Mouse (Mus musculus): Measurements from ENCODE around the gene Cbfa2t2. TPM values are rescaled to one million over a fixed set of nuclear protein-coding genes. Genes with fewer than 3 reads are reported as not detected.
A peak's percentile ranks its signal among the peaks of the same experiment; 100 is the strongest.

Cbfa2t2 gene
- polyA plus RNA-seq, 1 experiment from 2014 or later = 37.6 TPM

DNA sequence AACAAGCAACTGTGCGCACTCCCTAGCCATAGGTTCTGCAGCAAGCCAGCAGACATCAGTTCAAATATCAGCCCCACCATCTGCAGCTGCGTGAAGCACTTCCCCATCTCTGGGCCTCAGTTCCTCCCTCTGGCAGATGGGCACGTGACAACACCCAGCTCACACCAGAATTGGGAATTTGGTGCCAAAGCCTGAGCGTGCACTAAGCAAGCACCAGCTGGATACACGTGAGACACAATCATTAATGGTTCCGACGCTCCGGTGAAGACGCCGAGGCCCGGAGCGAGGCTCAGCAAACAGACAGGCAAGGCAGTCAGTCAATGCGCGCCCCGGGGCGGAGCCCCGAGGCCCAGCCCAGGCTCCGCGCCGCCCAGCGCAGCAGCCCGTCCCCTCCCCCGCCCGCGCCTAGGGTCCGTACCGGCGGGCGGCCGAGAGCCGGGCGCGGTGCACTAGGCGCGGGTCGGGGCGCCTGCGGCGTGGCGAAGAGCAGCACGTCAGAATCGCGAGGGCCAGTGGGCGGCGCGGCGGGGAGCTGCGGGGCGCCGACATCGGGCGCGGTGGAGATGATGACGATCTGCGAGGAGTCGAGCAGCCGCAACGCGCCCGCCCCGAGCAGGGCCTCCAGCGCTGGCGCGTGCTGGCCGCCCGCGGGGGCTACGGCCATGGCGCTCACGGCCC is 132.9 kb downstream of the Cbfa2t2 start:
- peak; percentile 87 for ATAC-seq (ENCODE audit: insufficient number of reproducible peaks, low FRiP score)
- peaks cover 36% of the 10 kb centered on the region for H3K4me1 ChIP-seq (replicated peaks)
- WGBS = under 1% methylated on average over 70 of the region's 70 CpGs

DNA sequence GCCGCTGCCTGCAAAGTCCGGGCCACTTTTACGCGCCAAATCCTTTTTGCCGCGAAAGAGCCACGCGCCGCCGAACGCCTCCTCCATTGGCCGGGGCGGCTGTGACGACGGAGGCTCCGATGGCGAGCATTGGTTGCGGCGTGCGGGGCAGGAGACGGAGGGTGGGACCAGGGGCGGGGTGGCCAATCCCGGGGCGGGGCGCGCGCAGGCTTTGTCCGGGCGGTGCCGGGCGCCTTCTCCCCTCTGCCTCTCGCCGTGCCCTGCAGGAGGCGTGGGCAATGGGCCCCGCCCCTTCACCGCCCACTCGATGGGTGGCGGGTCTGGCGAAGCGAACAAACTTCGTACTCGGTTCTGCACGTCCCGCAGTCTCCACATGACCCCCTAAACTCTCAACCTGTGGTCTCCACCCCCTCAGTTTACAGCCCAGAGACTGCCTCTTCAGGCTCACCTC is 133.6 kb downstream of the Cbfa2t2 start, which contains the start of gene E2f1:
Gene E2f1, minus strand, starts transcription at position 57 of the 451 bp plus-strand sequence.
- peaks cover 36% of the 10 kb centered on the region for H3K4me1 ChIP-seq (replicated peaks)
- H3K9me3 ChIP-seq (replicated peaks) = no peaks in the 10 kb centered on the region
- H3K36me3 ChIP-seq = no peaks in the 10 kb centered on the region
- H3K4me3 ChIP-seq = peak within 1 kb of the TSS; percentile 93
- peak within 1 kb of the TSS; percentile 84 for H3K9ac ChIP-seq
- H3K4me2 ChIP-seq = peak within 1 kb of the TSS; percentile 86
- peak; percentile 98 for ATAC-seq (ENCODE audit: insufficient number of reproducible peaks, low FRiP score)
- H3K27ac ChIP-seq (ENCODE audit: poor library complexity, severe bottlenecking) = peak within 1 kb of the TSS; percentile 74
- H3K27me3 ChIP-seq (replicated peaks) = no peaks in the 10 kb centered on the region
- under 1% methylated on average over 35 of the region's 44 CpGs for WGBS

More for the DNA sequence above, 132.9 kb downstream of the Cbfa2t2 start:
- H3K4me2 ChIP-seq = peak overlapping the region; percentile 86
- peak overlapping the region; percentile 84 for H3K9ac ChIP-seq
- H3K9me3 ChIP-seq (replicated peaks) = no peaks in the 10 kb centered on the region
- H3K36me3 ChIP-seq = peaks cover 2% of the 10 kb centered on the region
- H3K27ac ChIP-seq (ENCODE audit: poor library complexity, severe bottlenecking) = peak overlapping the region; percentile 74
- no peaks in the 10 kb centered on the region for H3K27me3 ChIP-seq (replicated peaks)
- peak overlapping the region; percentile 93 for H3K4me3 ChIP-seq

DNA sequence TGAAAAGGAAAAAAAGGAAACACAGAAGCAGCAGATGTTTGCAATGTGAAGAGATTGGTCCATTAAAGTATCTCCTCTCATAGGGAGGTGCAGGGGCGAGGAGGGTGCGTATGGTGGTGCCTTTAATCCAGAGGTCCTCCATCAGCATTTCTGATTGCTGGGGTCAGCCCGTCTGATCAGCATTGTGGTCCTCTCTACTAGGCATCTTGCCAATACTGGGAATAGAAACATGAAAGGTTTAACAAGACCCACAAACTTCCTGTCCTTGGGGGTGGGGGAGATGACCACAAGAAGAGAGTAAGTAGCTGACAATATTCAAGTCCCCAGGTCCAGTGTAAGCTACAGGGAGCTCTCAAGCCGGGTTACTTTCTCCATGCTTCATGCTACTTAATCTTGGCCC is 134.4 kb downstream of the Cbfa2t2 start:
- 70% methylated on average over 4 of the region's 4 CpGs for WGBS
- H3K36me3 ChIP-seq = no peaks in the 10 kb centered on the region
- H3K27ac ChIP-seq (ENCODE audit: poor library complexity, severe bottlenecking) = no peak overlapping the region
- H3K4me1 ChIP-seq (replicated peaks) = peaks cover 35% of the 10 kb centered on the region
- no peak for ATAC-seq (ENCODE audit: insufficient number of reproducible peaks, low FRiP score)
- H3K9me3 ChIP-seq (replicated peaks) = no peaks in the 10 kb centered on the region
- peak overlapping the region; percentile 86; the same call in 1 of the 2 replicates for H3K4me2 ChIP-seq
- H3K4me3 ChIP-seq = 0 out of 2 replicates have a peak overlapping the region, but pooled peaks have one; percentile 93
- H3K27me3 ChIP-seq (replicated peaks) = no peaks in the 10 kb centered on the region
- H3K9ac ChIP-seq = no peak overlapping the region

DNA sequence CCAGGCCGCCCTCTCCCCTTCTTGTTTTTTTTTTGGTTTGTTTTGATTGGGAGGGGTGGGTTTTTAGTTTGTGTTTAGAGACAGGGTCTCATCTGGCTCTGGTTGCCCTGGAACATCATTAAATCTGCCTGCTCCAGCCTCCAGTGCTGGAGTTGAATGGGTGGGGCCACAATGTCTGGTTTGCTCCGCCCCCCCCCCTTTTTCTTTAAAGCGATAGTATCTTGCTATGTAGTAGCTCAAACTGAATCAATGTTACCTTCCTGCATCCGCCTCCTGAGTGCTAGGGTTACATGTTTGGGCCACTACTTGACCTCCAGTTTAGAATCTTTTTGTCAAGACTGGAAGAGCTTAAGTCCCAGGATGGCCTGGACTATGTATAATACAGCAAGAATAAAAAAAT is 135.0 kb downstream of the Cbfa2t2 start:
- 76% methylated on average over 4 of the region's 4 CpGs for WGBS
- Histone ChIP-seq H3K36me3 (no peaks in the 10 kb centered on the region), H3K4me3 (no peak overlapping the region), H3K4me2 (no peak overlapping the region), H3K9me3 (replicated peaks) (no peaks in the 10 kb centered on the region), H3K27ac (ENCODE audit: poor library complexity, severe bottlenecking) (no peak overlapping the region), H3K9ac (no peak overlapping the region), H3K27me3 (replicated peaks) (no peaks in the 10 kb centered on the region), H3K4me1 (replicated peaks) (peaks cover 29% of the 10 kb centered on the region)
- no peak for ATAC-seq (ENCODE audit: insufficient number of reproducible peaks, low FRiP score)

DNA sequence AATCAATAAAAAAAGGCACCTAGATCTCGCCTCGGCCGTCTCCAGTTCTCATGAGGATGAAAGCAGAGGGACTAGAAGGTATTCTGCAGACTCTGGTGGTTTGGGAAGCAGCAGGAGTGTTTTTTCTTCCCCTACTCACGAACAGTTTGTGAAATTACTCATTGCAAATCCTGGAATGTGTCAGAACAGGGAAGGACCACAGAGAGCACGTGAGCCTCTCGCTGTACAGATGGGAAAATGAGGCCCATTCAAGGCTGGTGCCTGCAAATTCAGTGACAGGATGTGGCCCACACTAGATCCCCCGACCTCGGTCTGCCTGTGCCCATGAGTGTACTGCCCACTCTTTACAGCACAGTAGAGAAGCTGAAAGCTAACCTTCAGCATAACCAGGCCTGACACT is 135.7 kb downstream of the Cbfa2t2 start:
- H3K36me3 ChIP-seq = no peaks in the 10 kb centered on the region
- H3K27me3 ChIP-seq (replicated peaks) = no peaks in the 10 kb centered on the region
- peaks cover 22% of the 10 kb centered on the region for H3K4me1 ChIP-seq (replicated peaks)
- ATAC-seq (ENCODE audit: insufficient number of reproducible peaks, low FRiP score) = no peak
- WGBS = 77% methylated on average over 8 of the region's 8 CpGs
- H3K4me3 ChIP-seq = no peak overlapping the region
- H3K9ac ChIP-seq = no peak overlapping the region
- H3K4me2 ChIP-seq = no peak overlapping the region
- H3K9me3 ChIP-seq (replicated peaks) = no peaks in the 10 kb centered on the region
- no peak overlapping the region for H3K27ac ChIP-seq (ENCODE audit: poor library complexity, severe bottlenecking)

DNA sequence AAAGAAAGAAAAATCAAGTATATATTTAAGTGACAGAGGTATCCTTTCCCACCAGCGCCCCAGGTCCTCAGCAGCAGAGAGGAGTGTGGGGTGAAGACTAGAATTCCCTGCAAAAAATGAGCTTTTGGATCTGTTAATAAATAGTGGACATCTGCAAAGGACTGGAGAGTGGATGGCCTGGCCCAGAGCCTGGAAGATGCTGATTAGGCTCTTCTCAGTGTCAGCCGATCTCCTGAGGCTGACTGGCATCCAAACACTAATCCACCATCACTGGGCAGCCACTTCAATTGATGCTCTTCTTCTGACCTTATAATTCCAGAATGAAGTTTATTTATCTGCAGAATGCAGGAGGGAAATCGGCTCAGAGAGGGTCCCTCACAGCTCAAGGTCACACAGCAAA is 136.7 kb downstream of the Cbfa2t2 start:
- Histone ChIP-seq H3K9me3 (replicated peaks) (no peaks in the 10 kb centered on the region), H3K4me1 (replicated peaks) (peaks cover 18% of the 10 kb centered on the region), H3K36me3 (no peaks in the 10 kb centered on the region), H3K4me3 (no peak overlapping the region), H3K9ac (no peak overlapping the region), H3K27me3 (replicated peaks) (no peaks in the 10 kb centered on the region), H3K4me2 (no peak overlapping the region), H3K27ac (ENCODE audit: poor library complexity, severe bottlenecking) (no peak overlapping the region)
- WGBS = 75% methylated on average over 3 of the region's 3 CpGs
- no peak for ATAC-seq (ENCODE audit: insufficient number of reproducible peaks, low FRiP score)

DNA sequence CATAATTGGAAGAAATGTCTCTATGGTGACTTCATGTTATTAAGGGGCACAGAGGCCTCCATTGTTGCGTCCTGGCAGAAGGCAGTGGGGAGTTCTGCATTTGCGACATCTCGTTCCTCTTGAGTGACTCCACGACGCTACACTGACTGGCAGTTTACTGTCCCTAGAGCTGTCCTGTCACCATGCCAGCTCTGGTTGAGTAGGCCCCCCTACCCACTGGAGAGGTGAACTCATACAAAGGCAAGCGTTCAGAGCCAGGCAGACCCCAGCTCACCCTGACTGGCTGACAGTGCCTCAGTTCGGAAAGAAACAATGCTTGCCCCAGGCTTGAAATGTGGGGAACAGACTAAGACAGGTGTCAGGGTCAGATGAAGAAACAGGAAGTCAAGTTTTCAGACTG is 138.0 kb downstream of the Cbfa2t2 start:
- Histone ChIP-seq H3K9ac (no peak overlapping the region), H3K9me3 (replicated peaks) (no peaks in the 10 kb centered on the region), H3K27ac (ENCODE audit: poor library complexity, severe bottlenecking) (no peak overlapping the region), H3K36me3 (no peaks in the 10 kb centered on the region), H3K4me3 (no peak overlapping the region), H3K27me3 (replicated peaks) (no peaks in the 10 kb centered on the region), H3K4me2 (no peak overlapping the region), H3K4me1 (replicated peaks) (peaks cover 8% of the 10 kb centered on the region)
- 71% methylated on average over 7 of the region's 7 CpGs for WGBS
- no peak for ATAC-seq (ENCODE audit: insufficient number of reproducible peaks, low FRiP score)

DNA sequence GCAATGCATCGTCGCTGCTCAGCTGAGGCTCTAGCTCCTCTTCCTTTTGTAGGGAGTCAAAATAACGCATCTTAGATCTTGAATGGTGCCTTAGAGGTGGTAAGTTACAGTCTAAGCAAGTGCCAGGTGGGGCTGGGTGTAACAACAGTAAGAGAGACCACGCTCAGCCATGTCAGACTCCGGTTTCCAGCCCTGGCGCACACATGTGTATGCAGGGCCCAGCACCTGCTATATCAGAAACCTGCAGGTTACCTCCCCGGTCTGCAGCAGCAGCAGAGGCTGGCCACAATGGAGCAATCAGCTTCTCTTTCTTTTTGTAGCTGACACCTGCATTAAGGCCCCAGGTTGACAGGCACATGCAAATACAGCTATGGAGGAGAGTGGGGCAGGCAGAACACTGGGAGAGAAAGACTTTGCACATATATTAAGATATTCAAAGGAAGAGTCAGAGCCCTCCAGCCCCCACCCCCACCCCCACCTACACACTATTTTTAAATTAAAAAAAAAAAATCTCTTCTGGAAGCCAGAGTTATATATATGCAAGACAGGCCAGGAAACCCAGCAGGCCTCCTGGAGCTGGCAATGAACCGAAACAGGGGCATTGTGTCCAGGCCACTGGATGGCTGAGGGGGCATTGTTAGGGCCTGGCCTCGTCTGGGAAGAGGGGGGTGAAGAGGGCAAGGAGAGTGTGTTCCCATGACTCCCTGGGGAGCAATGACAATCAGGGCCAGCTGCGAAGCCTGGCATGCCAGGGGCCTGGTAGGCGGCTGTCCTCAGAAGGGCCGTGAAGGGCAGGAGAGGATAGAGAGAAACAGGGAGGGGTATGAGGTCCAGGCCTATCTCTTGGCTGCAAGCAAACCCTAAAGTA is 140.8 kb downstream of the Cbfa2t2 start:
- Histone ChIP-seq H3K4me3 (no peak overlapping the region), H3K4me1 (replicated peaks) (0 out of 2 replicates have a peak, but pooled peaks cover 3% of the 10 kb centered on the region), H3K27ac (ENCODE audit: poor library complexity, severe bottlenecking) (no peak overlapping the region), H3K4me2 (no peak overlapping the region), H3K27me3 (replicated peaks) (no peaks in the 10 kb centered on the region), H3K36me3 (no peaks in the 10 kb centered on the region), H3K9ac (0 out of 2 replicates have a peak overlapping the region, but pooled peaks have one; percentile 11), H3K9me3 (replicated peaks) (no peaks in the 10 kb centered on the region)
- WGBS = 59% methylated on average over 12 of the region's 12 CpGs
- no peak for ATAC-seq (ENCODE audit: insufficient number of reproducible peaks, low FRiP score)

DNA sequence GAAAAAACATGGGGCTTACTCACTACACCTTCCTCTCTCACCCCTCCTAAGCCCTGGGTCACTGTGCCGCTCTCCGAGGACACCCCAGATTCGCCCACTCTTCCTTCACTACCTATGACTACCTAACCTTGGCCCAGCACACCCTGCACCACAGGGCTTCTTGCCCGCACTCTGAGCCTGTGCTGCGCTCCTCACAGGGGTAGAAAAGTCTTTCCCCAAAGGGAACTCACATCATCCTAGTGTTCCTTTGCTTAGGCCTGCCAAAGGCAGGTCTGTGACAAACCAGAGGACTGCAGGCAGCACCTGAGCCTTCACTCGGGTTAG is 141.4 kb downstream of the Cbfa2t2 start:
- H3K27me3 ChIP-seq (replicated peaks) = no peaks in the 10 kb centered on the region
- H3K4me1 ChIP-seq (replicated peaks) = 0 out of 2 replicates have a peak, but pooled peaks cover 3% of the 10 kb centered on the region
- no peak overlapping the region for H3K27ac ChIP-seq (ENCODE audit: poor library complexity, severe bottlenecking)
- no peak overlapping the region for H3K4me2 ChIP-seq
- H3K9ac ChIP-seq = no peak overlapping the region
- ATAC-seq (ENCODE audit: insufficient number of reproducible peaks, low FRiP score) = no peak
- H3K36me3 ChIP-seq = no peaks in the 10 kb centered on the region
- no peak overlapping the region for H3K4me3 ChIP-seq
- no peaks in the 10 kb centered on the region for H3K9me3 ChIP-seq (replicated peaks)
- 90% methylated on average over 6 of the region's 6 CpGs for whole genome bisulfite sequencing

DNA sequence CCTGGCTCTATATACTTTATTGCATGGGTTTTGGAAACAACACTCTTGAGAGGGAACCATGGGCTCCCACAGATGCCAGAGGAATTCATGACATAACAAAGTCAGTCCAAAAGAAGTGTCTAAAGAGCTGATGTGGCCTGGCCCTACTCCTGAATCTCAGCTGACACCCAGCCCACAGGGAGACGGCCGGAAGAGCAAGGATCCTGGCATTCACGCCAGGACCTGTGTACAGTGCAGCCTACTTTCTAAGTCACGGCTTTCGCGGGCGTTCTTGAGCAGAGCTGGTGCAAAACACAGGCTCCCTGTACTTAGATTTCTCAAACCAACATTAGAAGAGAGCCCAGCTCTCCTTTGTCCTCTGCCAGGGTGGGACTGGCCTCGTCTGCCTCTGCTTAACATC is 144.3 kb downstream of the Cbfa2t2 start:
- Histone ChIP-seq H3K9ac (no peak overlapping the region), H3K4me3 (no peak overlapping the region), H3K4me1 (replicated peaks) (peaks cover 20% of the 10 kb centered on the region), H3K27me3 (replicated peaks) (no peaks in the 10 kb centered on the region), H3K9me3 (replicated peaks) (no peaks in the 10 kb centered on the region), H3K36me3 (no peaks in the 10 kb centered on the region), H3K27ac (ENCODE audit: poor library complexity, severe bottlenecking) (0 out of 2 replicates have a peak overlapping the region, but pooled peaks have one; percentile 17), H3K4me2 (no peak overlapping the region)
- no peak for ATAC-seq (ENCODE audit: insufficient number of reproducible peaks, low FRiP score)
- WGBS = 67% methylated on average over 8 of the region's 8 CpGs

DNA sequence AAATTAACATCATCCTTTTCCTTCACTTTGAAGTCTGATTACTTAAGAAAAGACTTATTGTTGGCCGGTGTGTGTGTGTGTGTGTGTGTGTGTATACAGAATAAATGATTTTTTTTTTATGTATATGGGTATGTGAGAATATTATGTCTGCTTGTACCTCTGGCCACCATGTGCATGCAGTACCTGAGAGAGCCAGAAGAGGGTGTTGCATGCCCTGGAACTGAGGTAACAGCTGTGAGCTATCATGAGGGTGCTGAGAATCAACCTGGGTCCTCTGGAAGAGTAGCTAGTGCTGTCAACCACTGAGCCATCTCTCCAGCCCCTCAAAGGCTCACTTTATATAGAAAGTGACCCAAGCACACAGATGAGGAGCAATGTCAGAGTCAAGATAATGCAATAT is 145.1 kb downstream of the Cbfa2t2 start:
- Histone ChIP-seq H3K27ac (ENCODE audit: poor library complexity, severe bottlenecking) (no peak overlapping the region), H3K4me2 (no peak overlapping the region), H3K27me3 (replicated peaks) (no peaks in the 10 kb centered on the region), H3K9me3 (replicated peaks) (0 out of 2 replicates have a peak, but pooled peaks cover 1% of the 10 kb centered on the region), H3K4me3 (no peak overlapping the region), H3K4me1 (replicated peaks) (peaks cover 20% of the 10 kb centered on the region), H3K9ac (no peak overlapping the region), H3K36me3 (peaks cover 1% of the 10 kb centered on the region; the same call in 1 of the 2 replicates)
- ATAC-seq (ENCODE audit: insufficient number of reproducible peaks, low FRiP score) = no peak
- 90% methylated on average over 1 of the region's 1 CpGs for WGBS
